Mouse (Mus musculus): ENCODE data around the gene Chd2. TPM values are rescaled to one million over a fixed set of nuclear protein-coding genes. Genes with fewer than 3 reads are reported as not detected.

Gene Chd2
- polyA plus RNA-seq, 1 experiment = 104 TPM

DNA sequence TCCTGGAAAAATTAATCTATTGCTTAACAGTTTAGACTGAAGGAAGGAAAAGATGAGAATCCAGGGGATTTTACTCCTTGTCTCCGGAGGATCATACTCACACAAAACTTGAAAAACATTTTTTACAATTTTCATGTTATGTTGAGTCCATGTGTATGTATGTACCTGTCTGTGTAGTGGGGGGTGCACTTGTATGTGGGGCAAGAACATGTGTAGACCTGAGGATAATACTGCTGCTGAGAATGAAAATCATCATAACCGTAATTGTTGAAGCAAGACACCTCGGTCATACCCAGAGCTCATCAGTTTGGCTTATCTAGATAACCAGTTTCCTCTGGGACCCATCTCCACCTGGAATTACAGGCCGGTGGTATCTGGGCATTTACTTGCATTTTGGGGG, 3.4 kb upstream of the Chd2 start:
- Histone ChIP-seq H3K27me3 (ENCODE audit: control insufficient read depth, insufficient read depth, low read length, poor library complexity, severe bottlenecking) (no peaks in the 10 kb centered on the region), H3K4me1 (ENCODE audit: control insufficient read depth, insufficient read depth, low read length) (peaks cover 1% of the 10 kb centered on the region), H3K9ac (ENCODE audit: low read depth, poor library complexity, severe bottlenecking) (no peak overlapping the region), H3K27ac (ENCODE audit: insufficient read depth, low read length) (peak overlapping the region; percentile 51; the same call in 1 of the 2 replicates), H3K36me3 (ENCODE audit: control insufficient read depth, insufficient read depth, low read length, poor library complexity, severe bottlenecking) (peaks cover 37% of the 10 kb centered on the region), H3K9me3 (replicated peaks; ENCODE audit: control insufficient read depth, insufficient read depth, low read length, poor library complexity, severe bottlenecking) (no peaks in the 10 kb centered on the region), H3K4me3 (ENCODE audit: low read depth, low read length) (no peak overlapping the region)
- TF ChIP-seq EP300 (IDR thresholded peaks at IDR 0.05; ENCODE audit: insufficient read depth, low read depth, low read length) (no peak), CTCF (IDR thresholded peaks at IDR 0.05; ENCODE audit: low read depth, low read length) (no peak), POLR2A (IDR thresholded peaks at IDR 0.05; ENCODE audit: insufficient read depth, low read length) (no peak)

DNA sequence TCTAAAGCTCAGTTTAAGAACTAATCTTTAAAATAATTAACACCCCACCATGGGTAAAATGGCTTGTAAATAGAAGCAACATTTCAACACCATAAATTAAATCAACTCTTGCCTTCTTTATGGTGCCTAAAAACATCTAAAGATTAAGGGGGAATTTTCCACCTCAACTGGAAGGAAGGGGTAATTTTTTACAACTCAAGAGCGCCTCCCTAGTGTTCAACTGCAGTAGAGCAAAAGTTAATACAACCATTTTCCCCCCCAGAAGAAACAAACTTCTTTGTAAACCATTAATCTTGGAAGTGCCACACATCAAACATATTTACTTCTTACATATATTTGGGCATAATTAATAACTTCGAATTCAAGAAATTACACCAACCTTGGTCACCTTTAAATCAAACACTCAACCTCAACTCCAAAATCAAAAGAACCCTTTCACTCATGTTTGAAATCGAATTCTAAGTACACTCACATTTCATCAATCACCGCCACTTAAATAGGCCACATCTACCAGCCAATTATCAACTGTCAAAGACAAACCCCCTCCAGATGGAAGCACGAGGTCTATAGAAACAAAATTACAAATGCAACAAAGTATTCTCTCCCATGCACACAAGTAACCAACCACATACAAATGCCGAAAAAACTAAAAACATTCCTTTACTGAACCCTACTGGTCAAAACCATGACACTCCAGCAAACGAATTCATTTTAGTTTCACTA, 662 bp upstream of the Chd2 start:
- Histone ChIP-seq H3K36me3 (ENCODE audit: control insufficient read depth, insufficient read depth, low read length, poor library complexity, severe bottlenecking) (peaks cover 22% of the 10 kb centered on the region), H3K27ac (ENCODE audit: insufficient read depth, low read length) (peak overlapping the region; percentile 51; the same call in 1 of the 2 replicates), H3K27me3 (ENCODE audit: control insufficient read depth, insufficient read depth, low read length, poor library complexity, severe bottlenecking) (no peaks in the 10 kb centered on the region), H3K4me1 (ENCODE audit: control insufficient read depth, insufficient read depth, low read length) (peaks cover 1% of the 10 kb centered on the region), H3K9me3 (replicated peaks; ENCODE audit: control insufficient read depth, insufficient read depth, low read length, poor library complexity, severe bottlenecking) (no peaks in the 10 kb centered on the region), H3K4me3 (ENCODE audit: low read depth, low read length) (no peak overlapping the region), H3K9ac (ENCODE audit: low read depth, poor library complexity, severe bottlenecking) (no peak overlapping the region)
- TF ChIP-seq POLR2A (IDR thresholded peaks at IDR 0.05; ENCODE audit: insufficient read depth, low read length) (no peak), CTCF (IDR thresholded peaks at IDR 0.05; ENCODE audit: low read depth, low read length) (no peak), EP300 (IDR thresholded peaks at IDR 0.05; ENCODE audit: insufficient read depth, low read depth, low read length) (no peak)

DNA sequence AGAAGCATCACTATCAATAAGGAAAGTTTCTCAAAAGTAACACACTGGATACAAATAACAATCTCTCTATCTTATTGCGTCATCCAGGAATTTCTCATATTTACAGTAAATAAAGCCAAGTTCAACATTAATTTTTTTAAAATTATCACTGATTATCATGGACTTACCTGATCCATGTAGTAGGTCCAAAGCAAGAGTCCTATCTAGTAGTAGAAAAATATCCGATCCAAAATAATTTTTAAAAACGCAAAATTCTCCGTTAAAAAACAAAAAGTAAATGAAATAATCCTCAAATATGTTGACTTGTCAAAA, 595 bp downstream of the Chd2 start:
- Histone ChIP-seq H3K27me3 (ENCODE audit: control insufficient read depth, insufficient read depth, low read length, poor library complexity, severe bottlenecking) (no peaks in the 10 kb centered on the region), H3K4me1 (ENCODE audit: control insufficient read depth, insufficient read depth, low read length) (no peaks in the 10 kb centered on the region), H3K9ac (ENCODE audit: low read depth, poor library complexity, severe bottlenecking) (peak overlapping the region; percentile 97), H3K27ac (ENCODE audit: insufficient read depth, low read length) (peak overlapping the region; percentile 100), H3K9me3 (replicated peaks; ENCODE audit: control insufficient read depth, insufficient read depth, low read length, poor library complexity, severe bottlenecking) (no peaks in the 10 kb centered on the region), H3K4me3 (ENCODE audit: low read depth, low read length) (peak overlapping the region; percentile 60; the same call in 1 of the 2 replicates), H3K36me3 (ENCODE audit: control insufficient read depth, insufficient read depth, low read length, poor library complexity, severe bottlenecking) (peaks cover 17% of the 10 kb centered on the region)
- no peak for TF ChIP-seq EP300 (IDR thresholded peaks at IDR 0.05; ENCODE audit: insufficient read depth, low read depth, low read length)
- no peak for TF ChIP-seq CTCF (IDR thresholded peaks at IDR 0.05; ENCODE audit: low read depth, low read length)
- TF ChIP-seq POLR2A (IDR thresholded peaks at IDR 0.05; ENCODE audit: insufficient read depth, low read length) = no peak

DNA sequence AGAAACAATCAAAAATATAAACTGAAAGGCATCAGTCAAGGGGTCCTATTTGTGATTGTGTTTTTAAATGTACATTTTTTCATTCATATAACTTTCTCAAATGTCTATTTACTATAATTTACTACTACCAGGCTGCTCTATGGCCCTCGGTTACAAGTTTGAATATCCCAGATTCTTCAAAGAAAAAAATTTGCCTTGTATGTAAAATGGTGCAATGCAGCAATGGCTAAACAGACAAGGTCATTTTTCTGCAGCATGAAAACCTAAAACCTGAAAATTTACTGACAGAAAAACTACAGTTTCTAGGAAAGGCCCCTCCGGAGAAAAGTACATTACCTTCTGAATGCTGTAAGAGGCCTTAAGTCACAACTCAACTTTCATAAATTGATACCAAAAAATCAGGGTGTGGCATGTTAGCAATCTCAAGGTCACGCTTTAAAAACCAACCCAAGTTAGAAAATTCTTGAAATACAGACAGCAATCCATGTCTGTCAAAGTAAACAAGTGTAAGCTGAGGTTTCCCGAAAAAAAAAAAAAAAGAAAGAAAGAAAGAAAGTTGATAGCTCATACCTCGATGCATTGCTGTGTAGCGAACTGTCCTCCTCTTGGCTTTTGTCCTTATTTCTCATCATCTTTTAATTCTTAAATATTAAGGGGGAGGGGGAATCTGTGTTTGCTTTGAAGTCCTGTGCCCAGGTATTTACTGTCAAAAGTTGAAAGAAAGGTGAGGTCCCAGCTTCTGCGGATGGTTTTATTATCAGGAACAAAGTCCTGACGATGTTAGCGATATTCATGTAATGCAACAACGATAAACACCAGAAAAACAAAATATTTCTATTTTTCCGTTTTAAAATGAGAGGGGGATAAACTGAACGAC, 1.2 kb downstream of the Chd2 start:
- TF ChIP-seq POLR2A (IDR thresholded peaks at IDR 0.05; ENCODE audit: insufficient read depth, low read length) (no peak), CTCF (IDR thresholded peaks at IDR 0.05; ENCODE audit: low read depth, low read length) (no peak), EP300 (IDR thresholded peaks at IDR 0.05; ENCODE audit: insufficient read depth, low read depth, low read length) (no peak)
- H3K9me3 ChIP-seq (replicated peaks; ENCODE audit: control insufficient read depth, insufficient read depth, low read length, poor library complexity, severe bottlenecking) = no peaks in the 10 kb centered on the region
- peak overlapping the region; percentile 89 for H3K27ac ChIP-seq (ENCODE audit: insufficient read depth, low read length)
- no peaks in the 10 kb centered on the region for H3K4me1 ChIP-seq (ENCODE audit: control insufficient read depth, insufficient read depth, low read length)
- peaks cover 15% of the 10 kb centered on the region for H3K36me3 ChIP-seq (ENCODE audit: control insufficient read depth, insufficient read depth, low read length, poor library complexity, severe bottlenecking)
- H3K9ac ChIP-seq (ENCODE audit: low read depth, poor library complexity, severe bottlenecking) = peak overlapping the region; percentile 92
- peak overlapping the region; percentile 60 for H3K4me3 ChIP-seq (ENCODE audit: low read depth, low read length)
- no peaks in the 10 kb centered on the region for H3K27me3 ChIP-seq (ENCODE audit: control insufficient read depth, insufficient read depth, low read length, poor library complexity, severe bottlenecking)

DNA sequence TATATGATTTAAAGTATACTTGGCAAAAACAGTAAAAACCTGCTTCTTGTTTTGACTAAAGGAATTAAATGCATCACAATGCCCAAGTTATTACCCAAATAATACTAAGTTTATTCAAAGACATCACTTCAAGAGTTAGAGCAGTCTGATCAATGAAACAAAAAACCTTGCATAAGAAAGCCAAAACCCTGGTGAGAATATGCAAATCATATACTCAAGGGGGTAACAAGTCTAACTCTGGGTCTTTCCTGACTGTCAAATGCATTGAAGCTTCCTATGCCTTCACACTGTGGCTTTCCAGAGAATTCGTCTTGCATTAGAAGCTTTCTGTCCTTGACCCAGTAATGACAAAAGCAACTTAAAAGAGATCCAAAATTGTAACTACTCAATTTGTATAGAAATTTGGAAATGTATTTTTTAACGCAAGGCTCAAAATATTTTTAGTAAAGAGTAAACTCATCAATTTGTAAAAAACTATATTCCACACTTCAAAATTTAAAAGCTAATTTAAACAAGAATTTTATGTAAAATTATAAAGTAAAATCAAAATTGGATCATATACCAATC, 2.4 kb downstream of the Chd2 start:
- TF ChIP-seq CTCF (IDR thresholded peaks at IDR 0.05; ENCODE audit: low read depth, low read length) (no peak), EP300 (IDR thresholded peaks at IDR 0.05; ENCODE audit: insufficient read depth, low read depth, low read length) (no peak), POLR2A (IDR thresholded peaks at IDR 0.05; ENCODE audit: insufficient read depth, low read length) (no peak)
- H3K27ac ChIP-seq (ENCODE audit: insufficient read depth, low read length) = peak overlapping the region; percentile 72
- H3K27me3 ChIP-seq (ENCODE audit: control insufficient read depth, insufficient read depth, low read length, poor library complexity, severe bottlenecking) = no peaks in the 10 kb centered on the region
- H3K36me3 ChIP-seq (ENCODE audit: control insufficient read depth, insufficient read depth, low read length, poor library complexity, severe bottlenecking) = peaks cover 9% of the 10 kb centered on the region
- H3K9ac ChIP-seq (ENCODE audit: low read depth, poor library complexity, severe bottlenecking) = peak overlapping the region; percentile 68; the same call in 1 of the 2 replicates
- no peaks in the 10 kb centered on the region for H3K9me3 ChIP-seq (replicated peaks; ENCODE audit: control insufficient read depth, insufficient read depth, low read length, poor library complexity, severe bottlenecking)
- H3K4me1 ChIP-seq (ENCODE audit: control insufficient read depth, insufficient read depth, low read length) = no peaks in the 10 kb centered on the region
- H3K4me3 ChIP-seq (ENCODE audit: low read depth, low read length) = no peak overlapping the region

All from ES-Bruce4 (cell line).